Mouse (Mus musculus): ENCODE data around the gene Fam216a. TPM values are rescaled to one million over a fixed set of nuclear protein-coding genes. Genes with fewer than 3 reads are reported as not detected.

The Fam216a gene
- polyA plus RNA-seq, 1 experiment from 2014 or later, result 61.0 TPM

- no peak overlapping the region for H3K4me2 ChIP-seq (ENCODE audit: low read length)
- ATAC-seq (replicated peaks; ENCODE audit: low FRiP score, low read depth), result no peak
- 17% methylated on average over 8 of the region's 8 CpGs for WGBS
These were observed 29.1 kb upstream of the Fam216a start for GRCm38 (mm10) chr5:122401303-122401640.

GRCm38 (mm10) chr5:122400628-122401302 is 28.6 kb upstream of the Fam216a start:
- WGBS, result 56% methylated on average over 18 of the region's 18 CpGs
- Histone ChIP-seq H3K4me3 (replicated peaks; ENCODE audit: low read depth, low read length) (no peak overlapping the region), H3K27me3 (ENCODE audit: insufficient read depth, low read length) (no peaks in the 10 kb centered on the region), H3K4me2 (ENCODE audit: low read length) (no peak overlapping the region), H3K36me3 (ENCODE audit: insufficient read depth, low read length) (peaks cover 55% of the 10 kb centered on the region), H3K9me3 (replicated peaks; ENCODE audit: low read length) (no peaks in the 10 kb centered on the region), H3K9ac (ENCODE audit: low read depth, low read length) (no peak overlapping the region), H3K4me1 (replicated peaks; ENCODE audit: insufficient read depth, low read length) (no peaks in the 10 kb centered on the region), H3K27ac (0 out of 2 replicates have a peak overlapping the region, but pooled peaks have one; percentile 8)
- ATAC-seq (replicated peaks; ENCODE audit: low FRiP score, low read depth) (no peak), DNase-seq (ENCODE audit: low spot score) (peak; percentile 49)
- TF ChIP-seq CTCF (IDR thresholded peaks at IDR 0.05; ENCODE audit: low read depth), result no peak

More at GRCm38 (mm10) chr5:122401303-122401640, 29.1 kb upstream of the Fam216a start:
- no peaks in the 10 kb centered on the region for H3K27me3 ChIP-seq (ENCODE audit: insufficient read depth, low read length)
- no peaks in the 10 kb centered on the region for H3K9me3 ChIP-seq (replicated peaks; ENCODE audit: low read length)
- H3K4me1 ChIP-seq (replicated peaks; ENCODE audit: insufficient read depth, low read length), result no peaks in the 10 kb centered on the region
- TF ChIP-seq CTCF (IDR thresholded peaks at IDR 0.05; ENCODE audit: low read depth), result peak; percentile 95
- H3K4me3 ChIP-seq (replicated peaks; ENCODE audit: low read depth, low read length), result no peak overlapping the region
- peaks cover 60% of the 10 kb centered on the region for H3K36me3 ChIP-seq (ENCODE audit: insufficient read depth, low read length)
- H3K9ac ChIP-seq (ENCODE audit: low read depth, low read length), result no peak overlapping the region
- DNase-seq (ENCODE audit: low spot score), result peak; percentile 78
- H3K27ac ChIP-seq, result no peak overlapping the region

- Histone ChIP-seq H3K36me3 (ENCODE audit: insufficient read depth, low read length) (peaks cover 46% of the 10 kb centered on the region), H3K27ac (no peak overlapping the region), H3K27me3 (ENCODE audit: insufficient read depth, low read length) (no peaks in the 10 kb centered on the region), H3K9me3 (replicated peaks; ENCODE audit: low read length) (no peaks in the 10 kb centered on the region), H3K4me1 (replicated peaks; ENCODE audit: insufficient read depth, low read length) (no peaks in the 10 kb centered on the region), H3K9ac (ENCODE audit: low read depth, low read length) (no peak overlapping the region), H3K4me3 (replicated peaks; ENCODE audit: low read depth, low read length) (no peak overlapping the region), H3K4me2 (ENCODE audit: low read length) (no peak overlapping the region)
- WGBS, result 87% methylated on average over 8 of the region's 8 CpGs
- DNase-seq (ENCODE audit: low spot score), result no peak
- ATAC-seq (replicated peaks; ENCODE audit: low FRiP score, low read depth), result no peak
- TF ChIP-seq CTCF (IDR thresholded peaks at IDR 0.05; ENCODE audit: low read depth), result no peak
These were observed 27.7 kb upstream of the Fam216a start for GRCm38 (mm10) chr5:122399871-122400270.

- Histone ChIP-seq H3K4me2 (ENCODE audit: low read length) (no peak overlapping the region), H3K36me3 (ENCODE audit: insufficient read depth, low read length) (peaks cover 22% of the 10 kb centered on the region), H3K9ac (ENCODE audit: low read depth, low read length) (no peak overlapping the region), H3K4me1 (replicated peaks; ENCODE audit: insufficient read depth, low read length) (no peaks in the 10 kb centered on the region), H3K4me3 (replicated peaks; ENCODE audit: low read depth, low read length) (no peak overlapping the region), H3K9me3 (replicated peaks; ENCODE audit: low read length) (no peaks in the 10 kb centered on the region), H3K27me3 (ENCODE audit: insufficient read depth, low read length) (no peaks in the 10 kb centered on the region), H3K27ac (peak overlapping the region; percentile 19; the same call in 1 of the 2 replicates)
- no peak for DNase-seq (ENCODE audit: low spot score)
- WGBS, result 85% methylated on average over 8 of the region's 8 CpGs
- TF ChIP-seq CTCF (IDR thresholded peaks at IDR 0.05; ENCODE audit: low read depth), result no peak
- no peak for ATAC-seq (replicated peaks; ENCODE audit: low FRiP score, low read depth)
These were observed 25.3 kb upstream of the Fam216a start for GRCm38 (mm10) chr5:122397495-122397894.

GRCm38 (mm10) chr5:122396791-122397190 is 24.6 kb upstream of the Fam216a start:
- Histone ChIP-seq H3K36me3 (ENCODE audit: insufficient read depth, low read length) (peaks cover 16% of the 10 kb centered on the region), H3K9ac (ENCODE audit: low read depth, low read length) (no peak overlapping the region), H3K4me3 (replicated peaks; ENCODE audit: low read depth, low read length) (no peak overlapping the region), H3K27ac (peak overlapping the region; percentile 72), H3K4me1 (replicated peaks; ENCODE audit: insufficient read depth, low read length) (no peaks in the 10 kb centered on the region), H3K4me2 (ENCODE audit: low read length) (no peak overlapping the region), H3K9me3 (replicated peaks; ENCODE audit: low read length) (no peaks in the 10 kb centered on the region), H3K27me3 (ENCODE audit: insufficient read depth, low read length) (no peaks in the 10 kb centered on the region)
- ATAC-seq (replicated peaks; ENCODE audit: low FRiP score, low read depth) (no peak; the same call in 1 of the 2 replicates), DNase-seq (ENCODE audit: low spot score) (peak; percentile 59)
- WGBS, result 75% methylated on average over 10 of the region's 10 CpGs
- no peak for TF ChIP-seq CTCF (IDR thresholded peaks at IDR 0.05; ENCODE audit: low read depth)

GRCm38 (mm10) chr5:122393887-122394286 is 21.7 kb upstream of the Fam216a start:
- no peak overlapping the region for H3K4me3 ChIP-seq (replicated peaks; ENCODE audit: low read depth, low read length)
- ATAC-seq (replicated peaks; ENCODE audit: low FRiP score, low read depth) (no peak), DNase-seq (ENCODE audit: low spot score) (peak; percentile 69)
- peak; percentile 88 for TF ChIP-seq CTCF (IDR thresholded peaks at IDR 0.05; ENCODE audit: low read depth)
- WGBS, result 56% methylated on average over 2 of the region's 2 CpGs
- no peaks in the 10 kb centered on the region for H3K27me3 ChIP-seq (ENCODE audit: insufficient read depth, low read length)
- no peak overlapping the region for H3K27ac ChIP-seq
- no peaks in the 10 kb centered on the region for H3K4me1 ChIP-seq (replicated peaks; ENCODE audit: insufficient read depth, low read length)
- H3K36me3 ChIP-seq (ENCODE audit: insufficient read depth, low read length), result peaks cover 12% of the 10 kb centered on the region
- H3K9ac ChIP-seq (ENCODE audit: low read depth, low read length), result no peak overlapping the region
- H3K4me2 ChIP-seq (ENCODE audit: low read length), result no peak overlapping the region
- no peaks in the 10 kb centered on the region for H3K9me3 ChIP-seq (replicated peaks; ENCODE audit: low read length)
